Mouse (Mus musculus): ENCODE measurements around the gene Idi1. TPM values are rescaled to one million over a fixed set of nuclear protein-coding genes. Genes with fewer than 3 reads are reported as not detected.
"Not testable (repeated sequence)": the region's sequence is repeated elsewhere in the genome, so short reads cannot be mapped to it uniquely, and the experiment has no call there.

Gene Idi1
- total RNA-seq, 2 experiments from 2014 or later: 5.7 to 6.5 TPM

DNA sequence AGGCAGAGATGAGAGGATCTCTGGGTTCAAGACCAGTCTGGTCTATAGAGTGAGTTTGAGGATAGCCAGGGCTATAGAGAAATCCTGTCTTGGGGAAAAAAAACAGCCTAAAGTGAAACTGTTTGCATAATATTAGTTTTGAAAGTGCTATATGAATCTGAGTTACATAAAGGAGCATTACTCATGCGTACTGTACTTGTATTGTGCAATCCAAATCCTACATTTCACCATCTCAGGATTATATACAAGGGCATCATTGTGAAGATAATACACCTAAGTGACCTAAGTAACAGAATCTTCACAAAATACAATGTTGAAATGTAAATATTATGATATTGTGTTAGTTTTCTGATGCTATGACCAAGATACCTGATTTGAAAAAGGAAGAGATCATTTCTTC, 11.5 kb upstream of the Idi1 start:
- DNase-seq: no peak
- intact Hi-C loops (cut with DNase I): loop anchor here (5.0 kb wide), 1 partner anchor 36 kb away; no protein-coding TSS in a partner anchor

DNA sequence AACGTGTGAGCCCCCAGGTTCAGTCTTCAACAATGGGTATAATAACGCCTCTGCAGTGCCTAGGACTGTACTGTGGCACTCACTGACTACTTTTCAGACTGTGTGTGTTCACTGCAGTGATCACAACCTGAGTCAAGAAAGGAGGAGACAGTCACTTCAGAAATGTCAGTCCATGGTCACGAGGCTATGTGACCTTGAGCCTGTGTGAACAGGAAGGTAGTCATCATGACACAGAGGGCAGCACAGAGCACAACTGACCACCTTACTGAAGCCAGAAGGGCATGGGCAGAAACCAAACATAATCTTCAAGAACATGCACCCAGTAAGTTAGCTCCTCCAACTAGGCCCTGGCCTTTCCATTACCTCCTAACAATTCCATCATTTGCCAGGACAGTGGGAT, 3.7 kb upstream of the Idi1 start:
- no peak for DNase-seq
- intact Hi-C loops (cut with DNase I): loop anchor here (5.0 to 10.0 kb wide), 3 partner anchors 39 to 213 kb away; partner anchors contain the start of genes Gtpbp4 and Larp4b

DNA sequence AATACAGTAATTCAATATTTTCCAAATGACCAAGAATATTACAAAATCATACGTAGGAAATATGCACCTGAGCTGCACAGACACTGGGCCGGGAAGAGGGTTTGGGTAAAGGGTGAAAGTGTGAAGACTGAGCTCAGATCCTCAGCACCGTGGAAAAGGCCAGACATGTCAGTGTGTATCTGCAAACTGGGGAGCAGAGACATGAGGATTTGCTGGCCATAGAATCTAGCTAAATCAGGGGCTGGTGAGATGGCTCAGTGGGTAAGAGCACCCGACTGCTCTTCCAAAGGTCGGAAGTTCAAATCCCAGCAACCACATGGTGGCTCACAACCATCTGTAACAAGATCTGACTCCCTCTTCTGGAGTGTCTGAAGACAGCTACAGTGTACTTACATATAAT, 1.4 kb upstream of the Idi1 start:
- intact Hi-C loops (cut with DNase I): loop anchor here (5.0 to 10.0 kb wide), 3 partner anchors 42 to 211 kb away; partner anchors contain the start of genes Gtpbp4 and Larp4b
- not testable (repeated sequence) for DNase-seq

DNA sequence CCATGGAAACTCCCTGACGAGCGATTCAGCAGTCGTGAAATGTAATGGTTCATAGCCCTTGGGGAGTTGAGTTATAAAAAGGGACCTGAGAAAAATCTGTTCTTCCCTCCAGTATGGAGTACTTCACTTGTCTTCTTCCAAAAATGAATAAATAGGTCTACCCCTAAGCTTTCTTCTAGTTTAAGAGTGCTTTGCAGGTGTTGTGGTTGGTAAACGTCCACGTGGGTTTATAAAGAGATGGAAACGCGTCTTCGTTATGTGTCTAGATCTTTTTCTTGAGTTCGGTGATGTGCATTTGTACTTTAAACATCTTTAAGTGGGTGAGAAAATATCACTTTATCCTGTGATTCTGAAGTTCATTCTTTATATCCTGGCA, 872 bp downstream of the Idi1 start:
- DNase-seq: no peak
- intact Hi-C loops (cut with DNase I): loop anchor here (10.0 kb wide), 2 partner anchors 109 to 209 kb away; partner anchors contain the start of genes Gtpbp4 and Larp4b

DNA sequence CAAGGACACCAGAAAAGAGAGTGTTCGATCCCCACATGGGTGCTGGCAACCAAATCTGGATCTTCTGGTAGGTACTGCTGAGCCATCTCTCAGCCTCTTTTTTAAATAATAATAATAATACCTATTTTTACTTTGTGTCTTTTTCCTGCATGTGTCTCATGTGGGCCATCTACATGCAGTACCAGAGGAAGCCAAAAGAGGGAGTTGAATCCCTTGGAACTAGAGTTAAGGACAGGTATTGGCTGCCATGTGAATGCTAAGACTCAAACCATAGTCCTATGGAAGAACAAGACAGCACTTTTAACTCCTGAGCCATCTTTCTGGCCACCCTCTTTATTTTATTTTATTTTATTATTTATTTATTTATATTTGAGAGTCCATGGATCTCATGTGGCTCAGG, 3.3 kb downstream of the Idi1 start:
- no peak for DNase-seq
- intact Hi-C loops (cut with DNase I): loop anchor here (10.0 kb wide), 2 partner anchors 106 to 206 kb away; partner anchors contain the start of genes Gtpbp4 and Larp4b

DNA sequence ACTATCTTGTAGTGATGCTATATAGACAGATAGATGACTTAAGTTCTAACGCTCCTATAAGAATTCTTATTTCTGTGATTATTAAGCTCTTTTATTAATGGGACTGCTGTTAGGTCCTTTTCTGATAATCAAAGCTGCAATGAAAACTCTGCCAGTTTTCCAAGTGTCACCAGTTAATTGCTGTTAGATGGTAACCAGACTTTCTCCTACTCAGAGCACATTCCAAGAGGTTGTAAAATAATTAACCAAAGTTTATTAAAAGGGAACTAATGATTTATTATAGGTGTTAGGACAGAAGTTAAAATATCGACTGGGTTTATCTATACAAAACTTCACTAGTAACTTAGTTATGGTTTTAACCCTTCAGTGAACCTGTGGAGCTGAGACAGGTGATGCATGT, 20.7 kb downstream of the Idi1 start:
- intact Hi-C loops (cut with DNase I): not testable (repeated sequence)

DNA sequence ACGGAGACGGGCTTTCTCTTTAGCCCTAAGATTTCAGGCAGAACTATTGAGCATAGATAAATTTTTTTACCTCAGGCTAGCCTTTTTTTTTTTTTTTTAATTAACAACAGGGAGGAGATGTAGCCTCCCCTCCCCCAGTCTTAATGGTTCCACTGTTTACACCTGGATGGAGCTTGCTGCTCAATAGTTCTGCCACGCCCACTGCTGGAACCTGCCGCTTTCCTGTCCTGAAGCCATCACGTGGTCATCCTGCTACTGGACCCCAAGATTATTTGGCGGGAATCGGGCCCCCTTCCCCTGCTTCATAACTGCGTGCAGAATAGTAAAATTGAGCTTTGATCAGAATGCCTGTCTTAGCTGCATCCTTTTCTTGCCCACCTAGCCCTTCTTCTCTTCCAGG, 28.6 kb downstream of the Idi1 start:
- intact Hi-C loops (cut with DNase I); DNase-seq: not testable (repeated sequence)

More for the DNA sequence above, 20.7 kb downstream of the Idi1 start:
- DNase-seq: not testable (repeated sequence)

DNA sequence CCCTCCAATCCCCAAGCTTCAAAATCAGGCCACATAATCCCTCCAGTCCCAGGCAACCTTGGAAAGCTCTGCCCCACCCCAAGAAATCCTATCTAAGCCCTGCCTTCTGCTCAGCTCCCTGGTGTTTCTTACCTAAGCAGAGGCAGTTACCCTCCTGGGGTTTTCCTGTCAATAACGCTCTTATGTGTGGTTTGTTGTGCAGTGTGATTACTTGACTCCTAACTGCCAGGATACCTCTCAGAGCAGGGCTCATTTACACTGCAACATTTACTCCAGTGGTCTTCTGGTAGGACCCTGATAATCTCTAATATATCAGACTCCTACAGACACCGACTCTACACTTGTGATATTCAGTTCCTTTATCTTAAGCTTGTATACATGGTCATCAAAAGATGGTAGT, 48.2 kb downstream of the Idi1 start:
- DNase-seq: no peak
- intact Hi-C loops (cut with DNase I): no loop called here

DNA sequence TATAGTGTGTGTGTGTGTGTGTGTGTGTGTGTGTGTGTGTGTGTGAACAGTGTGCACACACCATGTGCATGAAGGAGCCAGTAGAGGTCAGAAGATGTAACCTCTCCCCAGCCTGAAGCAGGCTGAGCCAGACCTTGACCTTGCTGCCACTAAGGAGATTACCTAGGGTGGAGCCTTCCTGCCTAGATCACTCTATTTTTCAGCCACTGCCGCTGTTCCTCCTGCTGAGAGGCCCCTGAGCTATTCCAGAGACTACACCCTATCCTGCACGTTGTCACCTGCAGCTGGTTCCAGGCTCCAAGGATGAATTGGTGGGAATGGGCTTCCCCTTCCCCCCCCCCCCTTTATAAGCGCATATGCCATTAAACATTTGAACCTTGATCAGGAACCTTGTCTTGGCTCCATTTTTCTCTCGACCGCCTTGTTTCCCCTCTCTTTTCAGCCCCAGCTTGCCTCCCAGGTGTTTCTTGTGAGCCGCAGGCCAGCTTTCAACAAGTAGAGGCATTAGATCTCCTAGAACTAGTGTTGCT, 52.4 kb downstream of the Idi1 start:
- intact Hi-C loops (cut with DNase I); DNase-seq: not testable (repeated sequence)

DNA sequence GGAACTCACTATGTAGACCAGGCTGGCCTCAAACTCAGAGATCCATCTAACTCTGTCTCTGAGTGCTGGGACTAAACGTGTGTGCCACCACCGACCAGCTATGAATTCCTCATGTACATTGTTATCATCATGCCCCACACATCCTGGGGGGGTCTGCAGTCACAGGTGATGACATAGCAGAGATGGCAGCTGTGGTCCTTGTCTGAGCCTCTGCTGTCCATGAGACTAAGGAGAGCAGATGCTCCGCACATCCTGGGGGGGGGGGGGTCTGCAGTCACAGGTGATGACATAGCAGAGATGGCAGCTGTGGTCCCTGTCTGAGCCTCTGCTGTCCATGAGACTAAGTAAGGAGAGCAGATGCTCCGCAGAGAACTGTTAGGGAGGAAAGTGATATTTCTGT, 55.8 kb downstream of the Idi1 start:
- intact Hi-C loops (cut with DNase I): loop anchor here (2.0 kb wide), 1 partner anchor 20 kb away; no protein-coding TSS in a partner anchor
- not testable (repeated sequence) for DNase-seq

DNA sequence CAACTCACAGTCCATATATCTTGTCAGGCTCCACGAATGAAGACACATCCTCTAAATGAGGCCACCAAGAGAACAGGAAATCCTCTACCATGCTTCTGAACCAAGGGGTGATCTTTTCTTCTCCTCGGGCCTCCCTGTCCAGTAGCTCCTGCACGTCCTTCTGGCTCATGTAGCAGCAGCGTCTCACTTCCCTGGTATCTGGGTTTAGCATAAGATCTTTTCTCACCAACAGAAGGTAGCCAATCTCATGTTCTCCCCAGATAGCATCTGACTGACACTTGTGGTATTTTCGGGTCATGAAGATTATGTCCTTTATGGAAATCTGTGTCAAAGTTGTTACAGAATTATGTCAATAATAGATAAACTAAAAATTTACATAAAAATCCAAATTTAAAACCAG, 56.4 kb downstream of the Idi1 start:
- not testable (repeated sequence) for DNase-seq
- intact Hi-C loops (cut with DNase I): loop anchor here (2.0 kb wide), 1 partner anchor 19 kb away; no protein-coding TSS in a partner anchor

Small RNAs within 50 kb of the gene (microRNA-seq; reads per million reads assigned to microRNA genes)
- 0 reads per million in 2 experiments for gene Gm22750

Other genes starting within 250 kb of the Idi1 start
- gene Wdr37, start 13.6 kb upstream of the Idi1 start, total RNA-seq (2021): 10 to 100 TPM; 33.1 to 39.1 TPM
- gene Gm9745, start 62.7 kb downstream of the Idi1 start, total RNA-seq (2021): not detected
- gene Idi2, start 67.4 kb downstream of the Idi1 start, total RNA-seq (2021): not detected
- 10 to 100 TPM; 31.7 to 33.9 TPM for gene Gtpbp4, start 110.6 kb downstream of the Idi1 start, total RNA-seq (2021)
- 10 to 100 TPM; 69.9 to 78.9 TPM for gene Larp4b, start 208.4 kb downstream of the Idi1 start, total RNA-seq (2021)

Measured in heart, postnatal 14 days (tissue).